Comparison of ENCODE assay signal across 1 mouse cellular context in the genomic region with DNA sequence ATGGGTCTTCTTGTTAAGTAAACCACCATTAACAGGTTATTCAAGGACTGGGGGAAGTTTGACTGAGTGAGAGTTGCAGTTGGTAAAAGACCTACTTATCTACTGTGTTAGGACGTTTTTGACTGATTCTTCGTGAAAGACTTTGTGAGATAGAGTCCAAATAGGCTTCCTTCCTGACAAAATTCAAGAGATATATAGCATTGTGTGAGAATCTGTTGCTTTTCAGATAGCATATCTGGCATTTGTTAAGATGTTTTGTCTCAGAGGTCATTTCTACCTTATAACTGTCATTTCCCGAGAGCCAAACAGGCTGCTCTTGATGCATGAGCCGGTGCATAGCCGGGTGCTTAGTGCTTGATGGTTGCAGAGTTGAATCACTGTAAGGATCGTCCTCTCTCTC.
A peak's percentile ranks its signal among the peaks of the same experiment; 100 is the strongest.
TF ChIP-seq lines count a peak whose summit lies in the region.

No protein-coding gene starts in this region.

TF ChIP-seq in MEL, 35 proteins besides CTCF, POLR2A, EP300 and RAD21 (continued from another document):
- 0 out of 2 replicates have a peak, but pooled peaks have one; percentile 32 for TF ChIP-seq NELFE (IDR thresholded peaks at IDR 0.05; ENCODE audit: low read depth, low read length)
- TF ChIP-seq TAL1 (IDR thresholded peaks at IDR 0.05; ENCODE audit: low read length), result peak; percentile 35
- peak; percentile 63; the same call in 1 of the 2 replicates for TF ChIP-seq MAFK (IDR thresholded peaks at IDR 0.05; ENCODE audit: borderline replicate concordance, low read depth, low read length)
- TF ChIP-seq MEF2A (IDR thresholded peaks at IDR 0.05; ENCODE audit: extremely low read depth, insufficient replicate concordance, low read depth, low read length, poor library complexity, severe bottlenecking), result no peak
